Mouse (Mus musculus) kidney, adult 2 months (tissue): ENCODE measurements around the gene Zmiz1. TPM values are rescaled to one million over a fixed set of nuclear protein-coding genes. Genes with fewer than 3 reads are reported as not detected.

Experiments used
- DNase-seq: peaks from one replicate; pipeline ENCODE4 v3.0.0; 2021
- H3K27ac ChIP-seq: fragments of 200-500 bp; 2 replicates; pipeline ENCODE4 v1.5.1; 2012; ENCODE audit warnings: low read depth, low read length, control low read depth, inconsistent platforms; ENCODE audit not compliant: insufficient read depth
- H3K27me3 ChIP-seq: fragments of 200-500 bp; replicated peaks from 2 replicates; pipeline ENCODE4 v1.6.1; 2012; ENCODE audit warnings: mild to moderate bottlenecking, moderate library complexity, low read length, inconsistent platforms; ENCODE audit not compliant: control insufficient read depth, insufficient read depth
- H3K36me3 ChIP-seq: fragments of 200-500 bp; 2 replicates; pipeline ENCODE4 v1.6.1; 2012; ENCODE audit warnings: mild to moderate bottlenecking, moderate library complexity, low read length, inconsistent platforms; ENCODE audit not compliant: control insufficient read depth, insufficient read depth
- H3K4me1 ChIP-seq: fragments of 200-500 bp; 2 replicates; pipeline ENCODE4 v1.6.1; 2011; ENCODE audit warnings: low read length; ENCODE audit not compliant: control insufficient read depth, insufficient read depth
- H3K4me3 ChIP-seq: fragments of 200-500 bp; 2 replicates; pipeline ENCODE4 v1.5.1; 2011; ENCODE audit warnings: mild to moderate bottlenecking, low read depth, low read length, control low read depth; ENCODE audit not compliant: insufficient read depth
- CTCF ChIP-seq: fragments of 200-500 bp; conservative IDR thresholded peaks from 2 replicates; pipeline ENCODE4 v1.5.1; 2011; ENCODE audit warnings: low read depth, mild to moderate bottlenecking, control low read depth, low read length, moderate library complexity, mixed read lengths; ENCODE audit not compliant: insufficient read depth, insufficient read length
- POLR2A ChIP-seq: fragments of 200-500 bp; IDR thresholded peaks from one replicate; pipeline ENCODE4 v1.6.1; 2011; ENCODE audit warnings: low read depth, low read length, control low read depth
- WGBS: fragments of 180-500 bp; shearing (Covaris S2); methylation state at CpG from one replicate; pipeline ENCODE4 v1.1.7; 2018; 5-methylcytosine and 5-hydroxymethylcytosine counted together
- polyA plus RNA-seq: library from polyadenylated mRNA; depleted of rRNA; stranded (reverse); fragments of >200 nt; gene quantifications from 2 replicates; pipeline ENCODE4 v1.2.3, GENCODE M21; 2012

Gene Zmiz1
- polyA plus RNA-seq, 1 experiment, result 42.6 TPM

- Histone ChIP-seq H3K36me3 (no peaks in the 10 kb centered on the region), H3K27ac (peak overlapping the region; percentile 61), H3K27me3 (no peaks in the 10 kb centered on the region), H3K4me1 (peaks cover 59% of the 10 kb centered on the region), H3K4me3 (no peak overlapping the region)
- peak; percentile 95 for DNase-seq
- TF ChIP-seq CTCF, result no peak
- TF ChIP-seq POLR2A, result no peak
- WGBS, result 17% methylated on average over 11 of the region's 11 CpGs
Measured at GRCm38 (mm10) chr14:25523230-25524110, 64.5 kb downstream of the Zmiz1 start.

GRCm38 (mm10) chr14:25524111-25524495, 65.1 kb downstream of the Zmiz1 start:
- Histone ChIP-seq H3K27me3 (no peaks in the 10 kb centered on the region), H3K4me3 (no peak overlapping the region), H3K27ac (peak overlapping the region; percentile 61), H3K36me3 (no peaks in the 10 kb centered on the region), H3K4me1 (peaks cover 59% of the 10 kb centered on the region)
- WGBS, result 42% methylated on average over 9 of the region's 9 CpGs
- no peak for DNase-seq
- TF ChIP-seq POLR2A (no peak), CTCF (no peak)

- 51% methylated on average over 4 of the region's 4 CpGs for WGBS
- Histone ChIP-seq H3K4me1 (peaks cover 52% of the 10 kb centered on the region), H3K27ac (peak overlapping the region; percentile 61), H3K36me3 (no peaks in the 10 kb centered on the region), H3K4me3 (no peak overlapping the region), H3K27me3 (no peaks in the 10 kb centered on the region)
- TF ChIP-seq CTCF (no peak), POLR2A (no peak)
- DNase-seq, result peak; percentile 76
Measured at GRCm38 (mm10) chr14:25524884-25525283, 65.9 kb downstream of the Zmiz1 start.

- no peak overlapping the region for H3K4me3 ChIP-seq
- peaks cover 45% of the 10 kb centered on the region for H3K4me1 ChIP-seq
- no peaks in the 10 kb centered on the region for H3K27me3 ChIP-seq
- DNase-seq, result peak; percentile 88
- TF ChIP-seq CTCF, result no peak
- no peak for TF ChIP-seq POLR2A
- no peaks in the 10 kb centered on the region for H3K36me3 ChIP-seq
- peak overlapping the region; percentile 41 for H3K27ac ChIP-seq
- 48% methylated on average over 8 of the region's 8 CpGs for WGBS
Measured at GRCm38 (mm10) chr14:25525729-25526128, 66.7 kb downstream of the Zmiz1 start.

GRCm38 (mm10) chr14:25526872-25527271, 67.9 kb downstream of the Zmiz1 start:
- DNase-seq, result no peak
- 80% methylated on average over 8 of the region's 8 CpGs for WGBS
- Histone ChIP-seq H3K4me1 (peaks cover 39% of the 10 kb centered on the region), H3K4me3 (no peak overlapping the region), H3K27me3 (no peaks in the 10 kb centered on the region), H3K36me3 (no peaks in the 10 kb centered on the region), H3K27ac (no peak overlapping the region)
- TF ChIP-seq CTCF (no peak), POLR2A (no peak)

GRCm38 (mm10) chr14:25527321-25527720, 68.3 kb downstream of the Zmiz1 start:
- Histone ChIP-seq H3K27ac (no peak overlapping the region), H3K36me3 (no peaks in the 10 kb centered on the region), H3K4me1 (peaks cover 39% of the 10 kb centered on the region), H3K4me3 (no peak overlapping the region), H3K27me3 (no peaks in the 10 kb centered on the region)
- TF ChIP-seq CTCF, result no peak
- no peak for TF ChIP-seq POLR2A
- DNase-seq, result no peak
- 84% methylated on average over 2 of the region's 2 CpGs for WGBS

- Histone ChIP-seq H3K36me3 (no peaks in the 10 kb centered on the region), H3K27ac (no peak overlapping the region), H3K4me1 (peaks cover 21% of the 10 kb centered on the region; the same call in 1 of the 2 replicates), H3K4me3 (no peak overlapping the region), H3K27me3 (no peaks in the 10 kb centered on the region)
- TF ChIP-seq CTCF (no peak), POLR2A (no peak)
- 79% methylated on average over 4 of the region's 4 CpGs for WGBS
- no peak for DNase-seq
Measured at GRCm38 (mm10) chr14:25530342-25530741, 71.4 kb downstream of the Zmiz1 start.
